Mouse (Mus musculus) hindbrain, embryonic 14.5 days (tissue): ENCODE measurements around the gene Flt3. TPM values are rescaled to one million over a fixed set of nuclear protein-coding genes. Genes with fewer than 3 reads are reported as not detected.

Source experiments
- ATAC-seq: fragments of 200-750 bp; cut with Nextera tagmentation; 2 replicates; pipeline ENCODE4 v1.8.0; 2017; ENCODE audit warnings: moderate number of reproducible peaks, mild to moderate bottlenecking, moderate TSS enrichment, moderate library complexity; ENCODE audit not compliant: low FRiP score
- DNase-seq: peaks from one replicate; pipeline ENCODE4 v3.0.0-alpha.2; 2015; ENCODE audit warnings: low spot score
- H3K27ac ChIP-seq: fragments of 300-500 bp; sonication (generic); 2 replicates; pipeline ENCODE4 v1.5.1; 2014; ENCODE audit warnings: mild to moderate bottlenecking, moderate library complexity
- H3K27me3 ChIP-seq: fragments of 300-500 bp; sonication (generic); 2 replicates; pipeline ENCODE4 v1.6.1; 2014; ENCODE audit warnings: mild to moderate bottlenecking, low read length, mixed read lengths; ENCODE audit not compliant: control insufficient read depth, insufficient read depth
- H3K36me3 ChIP-seq: fragments of 300-500 bp; sonication (generic); replicated peaks from 2 replicates; pipeline ENCODE4 v1.6.1; 2014; ENCODE audit not compliant: control insufficient read depth, insufficient read depth
- H3K4me1 ChIP-seq: fragments of 300-500 bp; sonication (generic); replicated peaks from 2 replicates; pipeline ENCODE4 v1.6.1; 2014; ENCODE audit warnings: antibody characterized with exemption, low read length, mixed read lengths; ENCODE audit not compliant: control insufficient read depth, insufficient read depth
- H3K4me2 ChIP-seq: fragments of 300-500 bp; sonication (generic); replicated peaks from 2 replicates; pipeline ENCODE4 v1.6.1; 2014; ENCODE audit warnings: mild to moderate bottlenecking, moderate library complexity
- H3K4me3 ChIP-seq: fragments of 300-500 bp; sonication (generic); replicated peaks from 2 replicates; pipeline ENCODE4 v1.5.1; 2014; ENCODE audit warnings: mild to moderate bottlenecking, low read length
- H3K9ac ChIP-seq: fragments of 300-500 bp; sonication (generic); 2 replicates; pipeline ENCODE4 v1.6.1; 2014
- H3K9me3 ChIP-seq: fragments of 300-500 bp; sonication (generic); 2 replicates; pipeline ENCODE4 v1.6.1; 2016; ENCODE audit warnings: low read length; ENCODE audit not compliant: control insufficient read depth
- WGBS: fragments of 180-500 bp; shearing (Covaris S2); extraction: QIAGEN DNeasy Blood & Tissue Kit; methylation state at CpG from one replicate; pipeline ENCODE4 v1.1.7; 2014; 5-methylcytosine and 5-hydroxymethylcytosine counted together
- microRNA-seq: library from miRNA; unstranded; fragments of <30 nt; microRNA quantifications from one replicate; pipeline ENCODE4, GENCODE M21; 2016
- polyA plus RNA-seq: library from polyadenylated mRNA; unstranded; fragments of >200 nt; fragmentation: Nextera tagmentation; extraction: Ambion mirVana; gene quantifications from 2 replicates; pipeline ENCODE4 v1.2.1, GENCODE M21; 2014

Gene Flt3
- polyA plus RNA-seq, 1 experiment from 2014 or later: 0.95 TPM

GRCm38 (mm10) chr5:147293127-147293910 lies 107.0 kb downstream of the Flt3 start:
- Histone ChIP-seq H3K9ac (no peak overlapping the region), H3K36me3 (no peaks in the 10 kb centered on the region), H3K4me3 (no peak overlapping the region), H3K27ac (no peak overlapping the region), H3K4me1 (no peaks in the 10 kb centered on the region), H3K9me3 (no peaks in the 10 kb centered on the region), H3K4me2 (no peak overlapping the region), H3K27me3 (peaks cover 69% of the 10 kb centered on the region)
- peak; percentile 73; the same call in 1 of the 2 replicates for ATAC-seq
- DNase-seq: peak; percentile 87
- 17% methylated on average over 18 of the region's 18 CpGs for WGBS

GRCm38 (mm10) chr5:147292506-147293120 lies 107.7 kb downstream of the Flt3 start:
- H3K27me3 ChIP-seq: peaks cover 62% of the 10 kb centered on the region

GRCm38 (mm10) chr5:147291764-147292505 lies 108.4 kb downstream of the Flt3 start:
- Histone ChIP-seq H3K27me3 (peaks cover 55% of the 10 kb centered on the region), H3K9ac (no peak overlapping the region), H3K9me3 (no peaks in the 10 kb centered on the region), H3K36me3 (no peaks in the 10 kb centered on the region), H3K4me1 (no peaks in the 10 kb centered on the region), H3K27ac (no peak overlapping the region), H3K4me2 (no peak overlapping the region), H3K4me3 (no peak overlapping the region)
- 38% methylated on average over 16 of the region's 16 CpGs for WGBS
- DNase-seq: no peak
- ATAC-seq: no peak

More at GRCm38 (mm10) chr5:147292506-147293120, 107.7 kb downstream of the Flt3 start:
- no peaks in the 10 kb centered on the region for H3K36me3 ChIP-seq
- ATAC-seq (no peak), DNase-seq (no peak)
- H3K27ac ChIP-seq: no peak overlapping the region
- H3K4me1 ChIP-seq: no peaks in the 10 kb centered on the region
- no peak overlapping the region for H3K4me2 ChIP-seq
- H3K4me3 ChIP-seq: no peak overlapping the region
- H3K9me3 ChIP-seq: no peaks in the 10 kb centered on the region
- no peak overlapping the region for H3K9ac ChIP-seq
- whole genome bisulfite sequencing: 49% methylated on average over 13 of the region's 13 CpGs

GRCm38 (mm10) chr5:147284365-147284764 lies 115.9 kb downstream of the Flt3 start:
- Histone ChIP-seq H3K4me3 (no peak overlapping the region), H3K4me1 (no peaks in the 10 kb centered on the region), H3K9ac (no peak overlapping the region), H3K27me3 (peaks cover 40% of the 10 kb centered on the region), H3K9me3 (no peaks in the 10 kb centered on the region), H3K36me3 (no peaks in the 10 kb centered on the region), H3K27ac (no peak overlapping the region), H3K4me2 (no peak overlapping the region)
- DNase-seq (no peak), ATAC-seq (no peak)
- 72% methylated on average over 4 of the region's 4 CpGs for WGBS

Small RNA genes lying within 50 kb of the gene (microRNA-seq; reads per million reads assigned to microRNA genes)
- not detected for gene Mir7k

Other genes starting within 250 kb of the Flt3 start
- 4.7 and 5.0 TPM in 2 replicates for gene Gsx1, start 211.8 kb downstream of the Flt3 start, polyA plus RNA-seq
- gene Pdx1, start 130.5 kb downstream of the Flt3 start, polyA plus RNA-seq: not detected in 2 replicates
- not detected in 2 replicates for gene Cdx2, start 93.2 kb downstream of the Flt3 start, polyA plus RNA-seq
- not detected in 2 replicates for gene Urad, start 78.0 kb downstream of the Flt3 start, polyA plus RNA-seq
- 53.3 and 62.7 TPM in 2 replicates for gene Pan3, start 29.7 kb upstream of the Flt3 start, polyA plus RNA-seq